Mouse (Mus musculus) embryonic facial prominence, embryonic 14.5 days (tissue): Measurements from ENCODE around the gene Rbsn. TPM values are rescaled to one million over a fixed set of nuclear protein-coding genes. Genes with fewer than 3 reads are reported as not detected.

Source experiments
- ATAC-seq: fragments of 200-750 bp; cut with Nextera tagmentation; 2 replicates; pipeline ENCODE4 v1.8.0; 2017; ENCODE audit warnings: low read depth, moderate number of reproducible peaks, moderate TSS enrichment
- DNase-seq: peaks from one replicate; pipeline ENCODE4 v3.0.0-alpha.2; 2015; ENCODE audit warnings: low spot score
- H3K27ac ChIP-seq: fragments of 300-500 bp; sonication (generic); replicated peaks from 2 replicates; pipeline ENCODE4 v1.5.1; 2014; ENCODE audit warnings: low read depth, mild to moderate bottlenecking, low read length, moderate library complexity
- H3K27me3 ChIP-seq: fragments of 300-500 bp; sonication (generic); replicated peaks from 2 replicates; pipeline ENCODE4 v1.6.1; 2014; ENCODE audit warnings: low read length; ENCODE audit not compliant: control insufficient read depth, insufficient read depth
- H3K36me3 ChIP-seq: fragments of 300-500 bp; sonication (generic); 2 replicates; pipeline ENCODE4 v1.6.1; 2014; ENCODE audit warnings: low read length, mixed read lengths; ENCODE audit not compliant: control insufficient read depth, insufficient read depth
- H3K4me1 ChIP-seq: fragments of 300-500 bp; sonication (generic); 2 replicates; pipeline ENCODE4 v1.6.1; 2014; ENCODE audit warnings: antibody characterized with exemption, low read length; ENCODE audit not compliant: control insufficient read depth, insufficient read depth
- H3K4me2 ChIP-seq: fragments of 300-500 bp; sonication (generic); 2 replicates; pipeline ENCODE4 v1.6.1; 2014; ENCODE audit warnings: low read depth, mild to moderate bottlenecking, low read length, moderate library complexity, mixed read lengths
- H3K4me3 ChIP-seq: fragments of 300-500 bp; sonication (generic); 2 replicates; pipeline ENCODE4 v1.5.1; 2014; ENCODE audit warnings: low read depth, mild to moderate bottlenecking, low read length
- H3K9ac ChIP-seq: fragments of 300-500 bp; sonication (generic); 2 replicates; pipeline ENCODE4 v1.6.1; 2014; ENCODE audit warnings: low read depth, mild to moderate bottlenecking, low read length, moderate library complexity, mixed read lengths
- H3K9me3 ChIP-seq: fragments of 300-500 bp; sonication (generic); 2 replicates; pipeline ENCODE4 v1.6.1; 2016; ENCODE audit warnings: low read length; ENCODE audit not compliant: control insufficient read depth
- whole genome bisulfite sequencing: fragments of 180-500 bp; shearing (Covaris S2); extraction: QIAGEN DNeasy Blood & Tissue Kit; methylation state at CpG from one replicate; pipeline ENCODE4 v1.1.7; 2014; 5-methylcytosine and 5-hydroxymethylcytosine counted together
- polyA plus RNA-seq: library from polyadenylated mRNA; unstranded; fragments of >200 nt; fragmentation: Nextera tagmentation; extraction: Ambion mirVana; gene quantifications from 2 replicates; pipeline ENCODE4 v1.2.1, GENCODE M21; 2014

Rbsn gene
- polyA plus RNA-seq, 1 experiment from 2014 or later, result 18.1 TPM

GRCm38 (mm10) chr6:92214055-92214772, 511 bp downstream of the Rbsn start:
- DNase-seq (peak; percentile 2), ATAC-seq (peak; percentile 63)
- Histone ChIP-seq H3K36me3 (peaks cover 15% of the 10 kb centered on the region), H3K4me3 (peak overlapping the region; percentile 98), H3K9me3 (no peaks in the 10 kb centered on the region), H3K4me1 (peaks cover 7% of the 10 kb centered on the region), H3K9ac (peak overlapping the region; percentile 95), H3K27ac (peak overlapping the region; percentile 82), H3K4me2 (peak overlapping the region; percentile 93), H3K27me3 (no peaks in the 10 kb centered on the region)
- WGBS, result 2% methylated on average over 25 of the region's 48 CpGs

- DNase-seq, result no peak
- Histone ChIP-seq H3K9ac (no peak overlapping the region), H3K4me3 (no peak overlapping the region), H3K27ac (no peak overlapping the region), H3K9me3 (no peaks in the 10 kb centered on the region), H3K4me1 (no peaks in the 10 kb centered on the region), H3K36me3 (peaks cover 76% of the 10 kb centered on the region), H3K4me2 (no peak overlapping the region), H3K27me3 (no peaks in the 10 kb centered on the region)
- no peak for ATAC-seq
- 85% methylated on average over 8 of the region's 8 CpGs for WGBS
Measured at GRCm38 (mm10) chr6:92199414-92199813, 15.3 kb downstream of the Rbsn start.

DNA sequence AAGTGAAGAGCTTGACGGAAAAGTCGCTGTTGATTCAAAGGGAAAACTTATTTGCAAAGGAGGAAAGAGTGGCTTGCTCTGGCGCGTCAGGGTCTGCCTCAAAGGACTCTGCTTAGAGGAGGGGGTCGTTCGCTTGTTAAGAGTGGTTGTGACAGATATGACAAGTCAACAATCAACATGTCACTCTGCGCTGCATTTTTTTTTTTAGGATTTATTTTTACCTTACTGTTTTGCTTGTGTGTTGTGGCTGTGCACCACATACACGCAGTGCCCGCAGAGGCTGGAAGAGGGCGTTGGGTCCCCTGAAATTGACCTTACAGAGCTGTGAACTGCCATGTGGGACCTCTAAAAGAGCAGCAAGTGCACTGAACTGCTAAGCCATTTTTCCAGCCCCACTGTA, 30.5 kb downstream of the Rbsn start:
- Histone ChIP-seq H3K9me3 (peaks cover 6% of the 10 kb centered on the region), H3K36me3 (peaks cover 40% of the 10 kb centered on the region), H3K4me3 (peak overlapping the region; percentile 80), H3K4me2 (peak overlapping the region; percentile 78), H3K27me3 (no peaks in the 10 kb centered on the region), H3K4me1 (peaks cover 10% of the 10 kb centered on the region), H3K27ac (peak overlapping the region; percentile 54), H3K9ac (peak overlapping the region; percentile 83)
- 5% methylated on average over 10 of the region's 10 CpGs for WGBS
- ATAC-seq (peak; percentile 51; the same call in 1 of the 2 replicates), DNase-seq (peak; percentile 14)

DNA sequence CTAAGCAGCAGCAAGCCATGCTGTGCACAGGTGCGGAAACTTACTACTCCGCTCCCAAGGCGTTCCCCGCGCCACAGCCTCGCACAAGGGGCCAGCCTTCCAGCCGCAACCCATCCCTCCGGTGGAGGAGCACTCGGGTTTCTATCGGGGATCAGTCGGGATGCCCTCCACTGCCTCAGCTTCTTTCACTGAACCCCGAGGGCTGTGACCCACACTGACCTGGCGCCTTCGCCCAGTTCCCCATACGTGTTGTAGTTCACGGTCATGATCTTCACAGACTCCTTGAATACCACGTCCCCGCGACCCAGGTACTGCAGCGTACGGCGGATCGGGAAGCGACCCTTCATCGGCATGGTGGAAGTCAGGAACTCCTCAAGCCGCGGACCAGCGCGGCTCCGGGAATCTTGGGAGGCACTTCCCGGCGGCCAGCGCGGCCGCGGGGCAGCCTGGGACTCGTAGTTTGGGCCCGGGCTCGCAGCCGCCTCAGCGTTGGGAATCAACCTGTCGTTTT, 31.0 kb downstream of the Rbsn start, which contains the start of gene Mrps25:
Mrps25 (minus strand) TSS at position 413 of the 511 bp plus-strand sequence.
- H3K4me1 ChIP-seq, result peaks cover 10% of the 10 kb centered on the region
- H3K9ac ChIP-seq, result peak within 1 kb of the TSS; percentile 83
- peaks cover 10% of the 10 kb centered on the region for H3K9me3 ChIP-seq
- peak within 1 kb of the TSS; percentile 78 for H3K4me2 ChIP-seq
- peak within 1 kb of the TSS; percentile 80 for H3K4me3 ChIP-seq
- under 1% methylated on average over 40 of the region's 42 CpGs for WGBS
- DNase-seq (peak; percentile 90), ATAC-seq (peak; percentile 94)
- no peaks in the 10 kb centered on the region for H3K27me3 ChIP-seq
- peak within 1 kb of the TSS; percentile 54 for H3K27ac ChIP-seq
- H3K36me3 ChIP-seq, result peaks cover 40% of the 10 kb centered on the region

DNA sequence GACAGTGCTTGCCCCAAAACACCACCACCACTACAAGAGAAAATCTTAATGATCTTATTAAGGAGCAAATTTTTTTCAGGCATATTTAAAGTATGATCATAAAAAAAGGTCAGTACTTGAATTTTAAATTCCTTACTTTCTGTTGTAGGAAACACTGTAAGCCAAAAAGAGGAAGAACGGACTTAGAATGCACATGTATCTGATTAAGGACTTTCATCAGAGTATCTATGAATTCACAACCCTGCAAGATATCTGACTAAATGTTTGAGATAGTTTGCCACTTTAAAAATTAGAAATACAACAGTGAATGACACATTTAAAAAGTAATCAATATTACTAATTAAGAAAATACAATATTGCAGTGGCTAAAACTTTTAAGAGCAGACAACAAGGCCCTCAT, 38.3 kb downstream of the Rbsn start:
- H3K36me3 ChIP-seq, result peaks cover 70% of the 10 kb centered on the region
- no peak overlapping the region for H3K4me2 ChIP-seq
- no peak overlapping the region for H3K4me3 ChIP-seq
- peaks cover 10% of the 10 kb centered on the region for H3K9me3 ChIP-seq
- no peak for ATAC-seq
- no peaks in the 10 kb centered on the region for H3K27me3 ChIP-seq
- DNase-seq, result no peak
- 86% methylated on average over 1 of the region's 1 CpGs for WGBS
- no peak overlapping the region for H3K27ac ChIP-seq
- no peaks in the 10 kb centered on the region for H3K4me1 ChIP-seq
- H3K9ac ChIP-seq, result no peak overlapping the region

DNA sequence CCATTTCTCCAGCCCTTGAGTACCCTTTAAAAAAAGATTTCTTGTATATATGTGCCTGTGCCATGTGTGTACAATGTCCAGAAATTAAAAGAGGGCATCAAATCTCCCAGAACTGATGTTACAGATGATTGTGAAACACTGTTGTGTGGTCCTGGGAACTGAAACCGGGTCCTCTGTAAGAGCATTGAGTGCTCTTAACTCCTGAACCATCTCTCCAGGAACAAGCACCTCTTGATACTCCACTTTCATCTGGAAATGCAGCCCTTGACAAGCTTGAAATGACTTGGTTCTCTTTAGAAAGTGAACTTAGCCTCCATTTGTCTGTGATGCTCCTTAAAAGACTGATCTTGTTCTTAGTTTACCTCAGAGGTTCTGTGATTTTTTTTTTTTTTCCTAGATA, 52.0 kb downstream of the Rbsn start:
- 86% methylated on average over 1 of the region's 1 CpGs for WGBS

GRCm38 (mm10) chr6:92158801-92159200, 55.9 kb downstream of the Rbsn start:
- peaks cover 100% of the 10 kb centered on the region for H3K36me3 ChIP-seq
- 88% methylated on average over 3 of the region's 3 CpGs for whole genome bisulfite sequencing
- no peak for DNase-seq
- no peak overlapping the region for H3K9ac ChIP-seq
- no peak overlapping the region for H3K4me2 ChIP-seq
- H3K4me1 ChIP-seq, result no peaks in the 10 kb centered on the region
- H3K9me3 ChIP-seq, result no peaks in the 10 kb centered on the region
- no peak overlapping the region for H3K27ac ChIP-seq
- H3K4me3 ChIP-seq, result no peak overlapping the region
- no peaks in the 10 kb centered on the region for H3K27me3 ChIP-seq
- ATAC-seq, result no peak

More for the DNA sequence above, 52.0 kb downstream of the Rbsn start:
- Histone ChIP-seq H3K9me3 (no peaks in the 10 kb centered on the region), H3K4me2 (no peak overlapping the region), H3K27me3 (no peaks in the 10 kb centered on the region), H3K4me3 (no peak overlapping the region), H3K9ac (no peak overlapping the region), H3K4me1 (no peaks in the 10 kb centered on the region), H3K27ac (no peak overlapping the region), H3K36me3 (peaks cover 93% of the 10 kb centered on the region)
- DNase-seq (no peak), ATAC-seq (no peak)

DNA sequence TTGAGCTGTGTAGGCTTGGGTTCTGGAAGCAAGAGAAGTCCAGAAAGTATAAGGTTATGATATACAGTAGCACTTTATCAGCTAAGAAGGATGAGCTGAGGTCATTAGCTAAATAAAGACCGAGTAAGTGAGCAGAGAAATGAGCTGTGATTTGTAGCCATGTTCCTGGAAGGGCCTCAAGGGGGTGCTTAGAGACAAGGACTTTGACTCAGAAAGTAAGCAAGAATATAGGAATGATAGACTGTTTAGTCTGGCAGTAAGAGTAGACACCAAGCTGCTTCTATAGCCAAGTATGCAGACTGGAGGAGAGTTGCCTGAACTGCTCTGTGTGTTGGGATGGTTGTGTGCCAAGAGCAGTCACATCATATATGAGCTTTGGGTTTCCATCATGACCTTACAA, 61.0 kb downstream of the Rbsn start:
- Histone ChIP-seq H3K4me3 (no peak overlapping the region), H3K9ac (no peak overlapping the region), H3K4me2 (no peak overlapping the region), H3K27me3 (no peaks in the 10 kb centered on the region), H3K36me3 (peaks cover 95% of the 10 kb centered on the region), H3K27ac (no peak overlapping the region), H3K9me3 (no peaks in the 10 kb centered on the region), H3K4me1 (no peaks in the 10 kb centered on the region)
- ATAC-seq, result no peak
- DNase-seq, result no peak
- 83% methylated on average over 1 of the region's 1 CpGs for WGBS

GRCm38 (mm10) chr6:92145881-92146280, 68.8 kb downstream of the Rbsn start:
- no peak overlapping the region for H3K4me3 ChIP-seq
- H3K36me3 ChIP-seq, result peaks cover 44% of the 10 kb centered on the region
- no peak for DNase-seq
- H3K27ac ChIP-seq, result no peak overlapping the region
- no peaks in the 10 kb centered on the region for H3K27me3 ChIP-seq
- no peak for ATAC-seq
- WGBS, result 95% methylated on average over 4 of the region's 4 CpGs
- no peaks in the 10 kb centered on the region for H3K9me3 ChIP-seq
- no peaks in the 10 kb centered on the region for H3K4me1 ChIP-seq
- H3K9ac ChIP-seq, result no peak overlapping the region
- no peak overlapping the region for H3K4me2 ChIP-seq
